Mouse (Mus musculus) gastrocnemius, postnatal 25 days (tissue): ENCODE data around the gene Sytl3. TPM values are rescaled to one million over a fixed set of nuclear protein-coding genes. Genes with fewer than 3 reads are reported as not detected.

Experiments
- DNase-seq: peaks from one replicate; pipeline ENCODE4 v3.0.0; 2022
- total RNA-seq, 2 experiments: library from RNA; stranded (reverse); gene quantifications; 1 replicate in 1 of 2; 2 replicates in 1 of 2; pipeline ENCODE4 v1.2.3; 2021

Gene Sytl3
- total RNA-seq, 2 experiments from 2014 or later = 0.36 TPM; not detected in 1

DNA sequence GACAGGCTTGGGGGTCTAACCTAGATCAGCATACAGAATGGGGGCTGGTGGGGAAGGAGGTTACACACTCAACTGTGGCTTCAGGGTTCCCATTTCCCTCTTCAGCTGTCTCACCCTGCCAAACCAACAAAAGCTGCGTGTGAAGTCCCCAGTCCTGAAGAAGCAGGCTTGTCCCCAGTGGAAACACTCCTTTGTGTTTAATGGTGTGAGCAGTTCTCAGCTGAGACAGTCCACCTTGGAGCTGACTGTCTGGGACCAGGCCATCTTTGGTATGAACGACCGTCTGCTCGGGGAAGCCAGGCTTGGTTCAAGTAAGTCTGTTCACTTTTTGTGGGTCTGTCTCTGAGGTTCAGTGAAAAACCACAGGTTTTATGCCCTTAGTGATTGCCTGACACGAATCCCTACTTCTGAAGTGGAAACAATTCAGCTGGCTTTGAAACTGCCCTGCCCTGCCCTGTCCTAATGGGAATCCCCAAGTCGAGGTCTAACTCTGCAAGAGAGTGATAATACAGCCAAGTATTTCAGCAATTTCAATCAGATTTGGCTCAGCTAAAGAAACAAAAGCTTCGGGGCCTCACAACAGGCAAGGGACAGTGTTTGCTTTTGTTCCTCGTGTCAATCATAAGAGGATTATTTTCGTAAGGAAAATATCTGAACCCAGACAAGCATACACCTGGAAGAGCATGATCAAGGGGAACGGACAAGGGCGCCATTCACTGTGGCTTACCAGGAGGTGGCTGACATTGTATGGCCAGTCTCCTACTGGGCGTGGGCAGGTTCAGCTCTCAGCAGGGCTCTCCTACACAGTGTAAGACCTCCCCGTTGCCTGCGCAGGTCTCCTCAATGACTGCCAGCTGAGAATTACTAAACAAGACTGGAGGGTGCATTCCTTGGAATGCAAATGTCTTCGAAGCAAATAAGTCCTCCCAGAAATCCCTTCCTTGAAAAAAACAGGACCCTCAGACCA is 77.7 kb downstream of the Sytl3 start:
- no peak for DNase-seq

GRCm38 (mm10) chr17:6737273-6737997 is 78.5 kb downstream of the Sytl3 start:
- no peak for DNase-seq

DNA sequence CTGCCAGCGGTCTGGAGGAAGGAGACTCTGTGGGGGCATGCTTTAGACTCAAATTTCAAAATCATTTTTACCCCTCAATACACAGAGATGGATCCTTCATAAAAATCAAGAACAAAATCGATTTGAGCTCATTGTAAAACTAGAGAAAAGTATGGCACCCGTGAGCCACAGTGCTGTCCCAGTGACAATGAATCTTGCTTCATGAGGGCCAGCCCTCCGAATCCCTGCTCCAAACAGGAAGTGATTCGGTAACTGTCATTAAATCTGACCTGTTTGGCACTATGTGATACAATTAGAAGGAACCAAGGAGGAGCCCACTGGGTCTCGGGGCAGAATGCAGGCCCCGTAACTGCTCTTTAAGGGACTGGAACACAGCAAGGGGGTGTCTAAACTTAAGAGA is 79.9 kb downstream of the Sytl3 start:
- DNase-seq = no peak

GRCm38 (mm10) chr17:6739266-6739665 is 80.4 kb downstream of the Sytl3 start:
- DNase-seq = no peak

GRCm38 (mm10) chr17:6739756-6740155 is 80.9 kb downstream of the Sytl3 start:
- no peak for DNase-seq

- peak; percentile 3 for DNase-seq
Measured at GRCm38 (mm10) chr17:6740331-6741170, 81.7 kb downstream of the Sytl3 start.

DNA sequence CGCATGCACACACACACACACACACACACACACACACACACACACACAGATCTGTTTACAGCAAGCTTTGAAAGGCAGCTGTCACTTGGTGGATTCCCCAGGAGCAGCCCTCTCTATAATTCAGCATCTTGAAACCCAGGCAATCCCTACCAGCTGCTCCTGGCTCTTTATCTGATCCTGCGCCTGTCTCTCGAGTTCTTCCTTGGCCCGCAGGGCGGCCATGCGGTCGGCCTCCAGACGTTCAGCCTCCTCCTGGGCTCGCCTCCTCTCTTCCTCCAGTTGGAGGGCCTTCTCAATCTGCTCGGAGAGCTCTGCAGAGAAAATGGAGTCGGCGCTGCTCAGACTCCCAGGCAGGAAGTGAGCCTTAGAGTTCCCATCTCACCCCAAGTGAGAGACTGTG is 82.4 kb downstream of the Sytl3 start:
- peak; percentile 5 for DNase-seq

DNA sequence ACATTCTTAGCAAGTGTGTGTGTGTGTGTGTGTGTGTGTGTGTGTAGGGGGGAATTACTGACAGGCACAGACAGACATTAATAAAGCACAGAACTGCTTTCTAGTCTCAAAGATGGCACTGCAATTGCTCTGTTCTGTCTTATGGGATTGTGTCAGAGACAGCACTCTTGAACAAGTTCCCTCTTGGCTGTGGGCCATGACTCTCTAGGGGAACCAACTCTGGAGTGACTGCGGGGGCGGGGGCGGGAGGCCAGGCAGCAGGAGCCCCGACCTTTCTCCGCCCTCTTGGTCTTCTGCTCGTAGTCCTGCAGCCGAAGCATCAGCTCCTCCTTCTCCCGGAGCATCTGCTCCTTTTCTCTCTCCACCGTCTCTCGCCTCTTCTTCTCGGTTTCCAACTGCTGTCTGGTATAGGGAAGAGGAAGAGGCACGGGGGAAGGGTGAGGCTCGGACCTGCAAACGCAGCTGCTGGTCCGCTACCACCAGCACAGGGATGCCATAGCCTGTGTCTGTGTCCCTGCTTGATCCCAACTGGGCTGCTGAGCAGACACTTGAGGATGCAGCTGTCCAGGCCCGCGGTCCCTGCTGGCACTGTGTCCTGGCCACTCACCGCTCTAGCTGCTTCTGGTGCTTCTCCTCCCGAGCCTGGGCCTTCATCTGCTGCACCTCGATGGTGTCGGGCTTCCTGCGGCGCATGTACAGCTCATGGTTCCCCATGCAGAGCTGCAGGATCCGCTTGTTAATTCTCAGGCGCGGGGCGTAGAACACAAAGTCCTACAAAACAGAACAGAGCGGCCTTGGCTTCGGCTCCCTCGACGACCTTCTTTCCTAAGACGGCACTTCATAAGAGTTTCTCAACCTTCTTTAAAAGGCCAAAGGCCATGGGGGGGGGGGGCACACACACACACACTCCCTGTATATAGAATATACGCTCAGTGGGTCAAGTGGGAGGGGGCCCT is 83.5 kb downstream of the Sytl3 start:
- peak; percentile 41 for DNase-seq

GRCm38 (mm10) chr17:6743039-6743575 is 84.2 kb downstream of the Sytl3 start:
- DNase-seq = no peak

- no peak for DNase-seq
Measured at GRCm38 (mm10) chr17:6743787-6744239, 84.9 kb downstream of the Sytl3 start.

DNA sequence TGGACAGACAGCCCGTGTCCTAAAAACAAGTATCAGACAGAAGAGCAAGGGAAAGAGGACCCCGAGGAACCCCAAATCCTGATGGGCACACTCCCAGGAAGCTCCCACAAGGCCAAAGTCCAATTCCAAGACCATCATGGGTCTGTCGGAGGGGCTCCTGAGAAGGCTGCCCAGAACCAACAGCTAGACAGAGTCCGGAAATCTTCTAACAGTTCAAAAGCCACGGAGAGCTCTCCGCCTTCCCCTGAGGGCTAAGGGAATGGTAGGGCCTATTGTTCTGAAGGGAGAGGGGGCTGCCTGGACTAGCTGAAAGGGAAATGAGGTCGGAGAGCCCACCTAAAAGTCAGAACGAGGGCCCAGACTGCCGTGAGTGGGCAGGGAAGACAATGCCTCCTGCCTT is 85.5 kb downstream of the Sytl3 start:
- DNase-seq = no peak

GRCm38 (mm10) chr17:6744871-6745270 is 86.0 kb downstream of the Sytl3 start:
- no peak for DNase-seq

DNA sequence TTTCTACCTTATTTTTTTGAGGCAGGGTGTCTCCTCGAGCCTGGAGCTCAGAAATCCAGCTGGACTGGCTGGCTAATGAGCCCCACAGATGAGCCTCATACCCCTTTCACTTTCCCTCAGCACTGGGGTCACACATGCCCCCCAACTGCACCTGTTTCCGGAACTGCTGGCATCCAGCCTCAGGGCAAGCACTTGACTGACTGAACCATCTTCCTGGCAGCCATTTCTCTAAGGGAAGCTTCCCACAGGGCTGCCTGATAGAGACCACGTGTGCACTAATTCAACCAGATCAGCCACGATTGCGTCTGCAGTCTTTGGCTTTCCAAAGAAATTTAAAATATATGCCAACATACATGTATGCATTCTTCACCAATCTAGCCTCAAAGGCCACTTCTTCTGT is 86.6 kb downstream of the Sytl3 start:
- no peak for DNase-seq

DNA sequence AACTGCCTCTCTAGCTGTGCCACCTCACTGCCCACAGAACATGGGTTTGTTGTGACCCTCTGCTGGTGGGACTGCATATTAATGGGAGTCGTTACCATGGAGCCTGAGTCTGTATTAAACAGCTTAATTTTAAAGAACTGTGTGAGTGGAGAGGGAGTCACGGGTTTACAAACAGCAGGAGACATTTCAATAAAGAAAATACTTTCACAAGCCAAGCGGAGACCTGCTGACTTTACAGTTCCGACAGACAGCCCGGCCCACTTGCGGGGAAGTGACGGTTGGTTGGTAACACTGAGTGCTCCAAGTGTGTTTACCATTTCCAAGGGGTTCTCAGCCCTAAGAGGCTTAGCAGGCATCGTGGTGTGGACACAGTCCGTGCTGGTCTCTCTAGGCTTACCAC is 87.1 kb downstream of the Sytl3 start:
- no peak for DNase-seq

DNA sequence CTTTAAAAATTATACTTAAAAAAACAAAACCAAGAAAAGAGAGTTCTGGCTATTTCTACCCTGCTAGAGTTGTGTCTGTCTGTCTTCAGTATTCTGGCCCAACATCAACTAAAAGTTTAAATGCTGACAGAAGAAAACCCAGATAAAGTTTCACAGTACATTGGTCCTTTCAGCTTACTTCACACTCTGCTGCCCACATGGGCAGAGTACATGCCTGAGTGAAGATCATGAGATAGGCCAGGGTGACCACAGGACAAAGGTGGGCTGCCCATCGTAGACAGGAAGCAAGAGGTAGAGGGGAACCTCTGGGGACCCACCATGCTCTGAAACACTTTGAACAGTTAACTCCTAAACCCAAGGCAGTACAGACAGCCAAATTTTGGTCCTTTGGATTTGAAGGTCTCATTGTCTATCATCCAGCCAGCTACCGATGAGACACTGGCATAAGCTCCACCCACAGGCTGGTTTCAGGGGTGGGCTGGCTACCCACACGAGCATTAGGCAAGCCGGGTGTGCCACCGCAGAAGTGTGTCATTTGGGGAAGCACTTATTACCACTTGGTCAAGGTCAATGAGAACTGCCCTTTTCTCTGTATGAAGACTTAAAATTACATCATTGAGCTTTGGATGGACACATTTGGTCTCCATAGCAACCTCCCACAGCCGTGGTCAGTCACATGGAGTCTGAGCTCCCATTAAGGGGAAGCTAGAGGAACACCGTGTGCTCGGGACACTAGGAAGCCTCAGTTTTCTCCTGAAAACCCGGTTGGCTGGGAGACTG is 87.7 kb downstream of the Sytl3 start:
- no peak for DNase-seq

DNA sequence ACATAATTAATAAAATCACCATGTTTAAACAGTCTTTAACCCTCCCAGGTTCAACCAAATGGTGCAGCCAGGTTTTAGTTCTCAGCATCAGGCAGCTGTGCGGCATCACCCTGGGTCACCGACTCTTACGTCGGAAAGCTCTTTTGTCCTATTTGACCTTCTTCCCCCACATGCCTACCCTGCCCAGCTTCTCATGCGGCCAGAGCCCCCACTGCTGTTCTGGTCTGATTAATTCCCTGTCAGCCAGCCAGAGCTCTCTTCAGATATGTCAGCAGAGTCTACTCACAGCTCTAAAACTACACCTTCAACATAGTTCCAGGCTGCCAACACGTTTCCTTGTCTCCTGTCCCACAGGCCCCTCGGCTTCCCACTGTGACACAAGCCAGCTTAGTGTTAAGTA is 88.6 kb downstream of the Sytl3 start:
- no peak for DNase-seq

- DNase-seq = no peak
Measured at GRCm38 (mm10) chr17:6748779-6749464, 90.0 kb downstream of the Sytl3 start.

DNA sequence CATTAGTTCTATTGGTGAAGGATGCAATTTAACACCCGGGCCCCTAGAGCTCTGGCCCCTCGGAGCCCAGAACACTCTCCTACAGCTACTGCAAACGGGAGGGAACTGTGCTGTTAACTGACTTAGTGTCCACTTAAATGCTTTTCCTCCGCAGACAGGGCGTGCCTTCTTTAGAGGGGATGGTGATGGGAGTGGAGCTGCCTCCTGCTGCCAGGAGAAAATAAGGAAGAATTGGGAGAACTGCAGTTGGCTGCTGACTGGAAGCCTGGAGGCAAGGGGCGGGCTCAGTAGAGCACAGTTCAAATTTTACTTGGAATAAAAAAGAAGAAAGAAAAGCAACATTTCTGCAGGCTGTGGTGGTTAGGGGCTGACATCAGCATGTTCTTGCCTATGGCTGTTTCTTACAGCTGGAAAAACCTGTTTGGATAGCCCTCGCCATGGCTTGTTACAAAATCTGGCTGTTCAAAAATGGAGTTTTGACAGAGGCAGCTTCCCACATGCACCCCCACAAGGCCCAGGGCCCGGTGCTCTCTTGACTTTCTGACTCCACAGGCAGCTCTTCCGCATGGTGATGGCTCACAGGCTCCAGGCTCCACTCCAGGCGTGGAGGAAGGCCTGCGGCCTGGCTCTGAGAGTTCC is 92.4 kb downstream of the Sytl3 start:
- no peak for DNase-seq

- DNase-seq = no peak
Measured at GRCm38 (mm10) chr17:6752375-6752774, 93.5 kb downstream of the Sytl3 start.
